25 mouse cellular contexts compared by ENCODE assay signal in the genomic region with DNA sequence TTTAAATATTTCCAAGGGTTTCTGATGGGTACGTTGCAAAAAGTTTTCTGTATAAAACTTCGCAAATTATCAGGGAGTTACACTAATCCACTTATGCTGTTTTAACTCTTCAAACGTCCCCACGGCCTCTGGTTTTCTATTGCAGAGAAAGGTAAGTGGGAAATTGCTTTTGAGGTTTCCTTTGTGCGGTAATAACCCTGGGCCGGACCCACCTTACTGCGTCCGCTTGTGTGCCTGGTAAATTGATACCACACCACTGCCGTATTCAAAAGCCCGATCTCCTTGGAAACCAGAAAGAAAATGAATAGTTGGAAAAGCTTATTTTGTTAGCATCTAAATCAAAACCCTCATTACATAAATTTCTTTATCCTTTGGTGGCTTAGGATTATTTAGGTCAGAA.
"Had no signal": no experiment of that assay in that cellular context is flagged by ENCODE, and none has a peak within 500 bp of the region (broad histone marks: within the 10 kb centered on the region; RNA-seq: fewer than 3 reads in every experiment).

No protein-coding gene starts in this region.

- H3K4me1 ChIP-seq: heart, embryonic 10.5 days; heart, embryonic 12.5 days; liver, embryonic 12.5 days had no signal

- H3K36me3 ChIP-seq: heart, embryonic 10.5 days; heart, embryonic 12.5 days; hindbrain, embryonic 13.5 days; hindbrain, embryonic 15.5 days; kidney, embryonic 15.5 days; limb, embryonic 13.5 days; limb, embryonic 15.5 days; liver, embryonic 12.5 days had no signal

- H3K9me3 ChIP-seq: heart, embryonic 10.5 days; heart, embryonic 12.5 days; hindbrain, embryonic 13.5 days; hindbrain, embryonic 15.5 days; kidney, embryonic 15.5 days; limb, embryonic 13.5 days; limb, embryonic 15.5 days; liver, embryonic 12.5 days had no signal

- DNase-seq: gastrocnemius, postnatal 14 days; gastrocnemius, postnatal 36 days; heart, adult 18-20 months; heart, postnatal 10 days; heart, postnatal 36 days; kidney, adult 11 months; kidney, adult 2 months; kidney, adult 9 months; kidney, postnatal 14 days; kidney, postnatal 36 days; layer of hippocampus, adult 9-11 months; layer of hippocampus, postnatal 36 days; lung, adult 18-20 months had no signal

- H3K4me2 ChIP-seq: heart, embryonic 12.5 days; hindbrain, embryonic 13.5 days; hindbrain, embryonic 15.5 days; kidney, embryonic 15.5 days; limb, embryonic 13.5 days; limb, embryonic 15.5 days; liver, embryonic 12.5 days had no signal

- H3K4me3 ChIP-seq: heart, embryonic 10.5 days; heart, embryonic 12.5 days; hindbrain, embryonic 13.5 days; hindbrain, embryonic 15.5 days; kidney, embryonic 15.5 days; limb, embryonic 13.5 days; limb, embryonic 15.5 days; liver, embryonic 12.5 days had no signal

- H3K27ac ChIP-seq: heart, embryonic 10.5 days; hindbrain, embryonic 13.5 days; hindbrain, embryonic 15.5 days; hindbrain, postnatal 0 days; kidney, embryonic 15.5 days; kidney, postnatal 0 days; limb, embryonic 13.5 days; limb, embryonic 15.5 days; liver, embryonic 12.5 days; liver, embryonic 14.5 days had no signal

- H3K9ac ChIP-seq: heart, embryonic 12.5 days; hindbrain, embryonic 13.5 days; hindbrain, embryonic 15.5 days; kidney, embryonic 15.5 days; limb, embryonic 13.5 days; limb, embryonic 15.5 days; liver, embryonic 12.5 days; liver, embryonic 14.5 days had no signal

- H3K27me3 ChIP-seq: hindbrain, embryonic 13.5 days; hindbrain, embryonic 15.5 days; kidney, embryonic 15.5 days; limb, embryonic 13.5 days; limb, embryonic 15.5 days; liver, embryonic 12.5 days had no signal

- ATAC-seq: hindbrain, postnatal 0 days; intestine, embryonic 16.5 days; liver, embryonic 12.5 days had no signal
